Mouse (Mus musculus) heart, adult 2 months (tissue): ENCODE measurements around the gene Gm20388. TPM values are rescaled to one million over a fixed set of nuclear protein-coding genes. Genes with fewer than 3 reads are reported as not detected.

Source experiments
- DNase-seq, 2 experiments: peaks; one replicate each; pipeline ENCODE4 v3.0.0; 2021
- H3K27ac ChIP-seq: fragments of 200-600 bp; 2 replicates; pipeline ENCODE4 v1.8.1; 2022
- H3K27me3 ChIP-seq: fragments of 200-500 bp; 2 replicates; pipeline ENCODE4 v1.6.1; 2012; ENCODE audit warnings: mild to moderate bottlenecking, low read length, inconsistent platforms, mixed read lengths; ENCODE audit not compliant: control insufficient read depth, insufficient read depth
- H3K36me3 ChIP-seq: fragments of 200-500 bp; 2 replicates; pipeline ENCODE4 v1.6.1; 2012; ENCODE audit warnings: low read length, inconsistent platforms; ENCODE audit not compliant: control insufficient read depth, insufficient read depth
- H3K4me1 ChIP-seq: fragments of 200-500 bp; 2 replicates; pipeline ENCODE4 v1.6.1; 2011; ENCODE audit warnings: low read length; ENCODE audit not compliant: control insufficient read depth, insufficient read depth
- H3K4me3 ChIP-seq: fragments of 200-600 bp; 2 replicates; pipeline ENCODE4 v1.8.1; 2022
- H3K79me2 ChIP-seq: fragments of 200-500 bp; replicated peaks from 2 replicates; pipeline ENCODE4 v1.6.1; 2012; ENCODE audit warnings: mild to moderate bottlenecking, inconsistent platforms, low read length, moderate library complexity, mixed read lengths; ENCODE audit not compliant: control insufficient read depth, insufficient read depth
- H3K9ac ChIP-seq: fragments of 200-500 bp; 2 replicates; pipeline ENCODE4 v1.6.1; 2012; ENCODE audit warnings: low read depth, mild to moderate bottlenecking, control low read depth, inconsistent platforms, low read length, mixed read lengths
- CTCF ChIP-seq: fragments of 200-600 bp; IDR thresholded peaks from 2 replicates; pipeline ENCODE4 v1.8.1; 2022; ENCODE audit warnings: antibody characterized with exemption, mild to moderate bottlenecking, moderate library complexity
- EP300 ChIP-seq: fragments of 200-500 bp; IDR thresholded peaks from 2 replicates; pipeline ENCODE4 v1.6.1; 2011; ENCODE audit warnings: low read depth, low read length, control low read depth; ENCODE audit not compliant: insufficient read depth
- POLR2A ChIP-seq: fragments of 200-500 bp; IDR thresholded peaks from 2 replicates; pipeline ENCODE4 v1.6.1; 2011; ENCODE audit warnings: mild to moderate bottlenecking, low read depth, low read length, control low read depth; ENCODE audit not compliant: insufficient read depth
- WGBS: fragments of 180-500 bp; shearing (Covaris S2); methylation state at CpG from one replicate; pipeline ENCODE4 v1.1.7; 2018; 5-methylcytosine and 5-hydroxymethylcytosine counted together
- intact Hi-C: fragments of 180-260 bp; cut with DNase I; formaldehyde crosslinking; loops from one replicate; pipeline ENCODE4 v1.15.1; 2025
- polyA plus RNA-seq: library from polyadenylated mRNA; depleted of rRNA; stranded (reverse); fragments of >200 nt; gene quantifications from 2 replicates; pipeline ENCODE4 v1.2.3, GENCODE M21; 2012
- total RNA-seq, 2 experiments: library from RNA; stranded (reverse); gene quantifications; 2 replicates each; pipeline ENCODE4 v1.2.3; 2021

Gm20388 gene
- total and polyA plus RNA-seq, 3 experiments, result 1.8 to 32.3 TPM; not detected in 1

DNA sequence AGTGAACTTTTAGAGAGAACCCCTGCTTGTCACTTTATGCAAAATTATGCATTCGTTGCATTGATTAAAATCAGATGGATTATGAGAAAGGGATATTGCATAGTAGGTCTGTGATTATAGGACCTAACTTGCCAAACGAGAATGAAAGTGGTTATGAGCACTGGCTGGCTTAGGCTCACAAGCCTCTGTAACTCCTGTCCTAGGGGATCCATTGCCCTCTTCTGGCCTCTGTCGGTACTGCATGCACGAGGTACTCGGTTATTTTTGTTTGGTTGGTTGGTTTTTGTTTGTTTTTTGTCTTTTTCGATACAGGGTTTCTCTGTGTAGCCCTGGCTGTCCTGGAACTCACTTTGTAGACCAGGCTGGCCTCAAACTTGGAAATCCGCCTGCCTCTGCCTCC is 697.2 kb downstream of the Gm20388 start:
- H3K4me1 ChIP-seq, result no peaks in the 10 kb centered on the region

DNA sequence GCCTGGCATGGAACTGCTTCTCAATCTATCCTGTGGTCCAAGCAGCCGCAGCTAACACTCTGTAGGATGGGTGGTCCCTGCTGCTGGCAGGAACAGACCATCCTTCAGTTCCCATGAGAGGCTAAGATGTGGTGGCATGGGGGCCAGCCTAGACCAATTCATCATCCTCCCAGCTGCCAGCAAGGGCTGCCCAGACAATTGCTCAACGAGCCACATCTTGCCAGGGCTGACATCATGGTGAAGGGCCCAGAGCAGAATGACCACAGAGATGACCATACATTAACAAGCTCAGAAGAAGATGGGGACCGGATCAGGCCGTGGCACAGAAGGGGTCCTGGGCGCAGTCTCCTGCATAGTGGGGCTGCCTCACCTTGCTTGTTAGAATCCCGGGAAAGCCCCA is 700.2 kb downstream of the Gm20388 start:
- no peaks in the 10 kb centered on the region for H3K4me1 ChIP-seq
- 90% methylated on average over 6 of the region's 6 CpGs for WGBS
- TF ChIP-seq EP300 (no peak), CTCF (no peak), POLR2A (no peak)
- no peak for DNase-seq
- no peaks in the 10 kb centered on the region for H3K36me3 ChIP-seq
- intact Hi-C loops, result no loop called here
- H3K27ac ChIP-seq, result no peak overlapping the region
- no peaks in the 10 kb centered on the region for H3K79me2 ChIP-seq
- no peaks in the 10 kb centered on the region for H3K27me3 ChIP-seq
- no peak overlapping the region for H3K4me3 ChIP-seq
- H3K9ac ChIP-seq, result no peak overlapping the region

More for the DNA sequence above, 697.2 kb downstream of the Gm20388 start:
- Histone ChIP-seq H3K9ac (no peak overlapping the region), H3K36me3 (no peaks in the 10 kb centered on the region), H3K27ac (no peak overlapping the region), H3K4me3 (no peak overlapping the region), H3K79me2 (no peaks in the 10 kb centered on the region), H3K27me3 (no peaks in the 10 kb centered on the region)
- WGBS, result 8% methylated on average over 7 of the region's 7 CpGs
- intact Hi-C loops, result loop anchor here (1.0 kb wide), 1 partner anchor 429 kb away; no protein-coding TSS in a partner anchor
- no peak; the same call in 1 of the 2 replicates for TF ChIP-seq CTCF
- no peak for TF ChIP-seq POLR2A
- DNase-seq, result peak; percentile 60 to 85

DNA sequence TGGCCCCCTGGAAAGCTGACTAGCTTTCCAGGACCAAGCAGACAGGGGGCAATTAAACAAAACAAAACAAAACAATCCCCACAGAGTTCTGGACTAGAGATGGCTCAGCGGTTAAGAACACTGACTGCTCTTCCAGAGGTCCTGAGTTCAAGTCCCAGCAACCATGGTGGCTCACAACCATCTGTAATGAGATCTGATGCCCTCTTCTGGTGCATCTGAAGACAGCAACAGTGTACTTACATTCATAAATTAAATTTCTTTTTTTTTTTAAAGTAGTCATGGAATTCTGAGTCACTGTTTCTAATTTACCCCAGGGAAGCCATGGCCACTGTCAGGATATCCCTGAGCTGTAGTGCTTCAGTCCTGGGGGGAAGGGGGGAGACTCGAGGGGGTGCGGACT is 703.9 kb downstream of the Gm20388 start:
- no peaks in the 10 kb centered on the region for H3K27me3 ChIP-seq
- H3K9ac ChIP-seq, result no peak overlapping the region
- intact Hi-C loops, result no loop called here
- TF ChIP-seq CTCF, result peak; percentile 6; the same call in 1 of the 2 replicates
- TF ChIP-seq EP300, result no peak
- no peak for TF ChIP-seq POLR2A
- no peaks in the 10 kb centered on the region for H3K4me1 ChIP-seq
- H3K27ac ChIP-seq, result no peak overlapping the region
- H3K4me3 ChIP-seq, result no peak overlapping the region
- WGBS, result 87% methylated on average over 3 of the region's 3 CpGs
- H3K36me3 ChIP-seq, result no peaks in the 10 kb centered on the region
- no peak for DNase-seq
- H3K79me2 ChIP-seq, result no peaks in the 10 kb centered on the region

DNA sequence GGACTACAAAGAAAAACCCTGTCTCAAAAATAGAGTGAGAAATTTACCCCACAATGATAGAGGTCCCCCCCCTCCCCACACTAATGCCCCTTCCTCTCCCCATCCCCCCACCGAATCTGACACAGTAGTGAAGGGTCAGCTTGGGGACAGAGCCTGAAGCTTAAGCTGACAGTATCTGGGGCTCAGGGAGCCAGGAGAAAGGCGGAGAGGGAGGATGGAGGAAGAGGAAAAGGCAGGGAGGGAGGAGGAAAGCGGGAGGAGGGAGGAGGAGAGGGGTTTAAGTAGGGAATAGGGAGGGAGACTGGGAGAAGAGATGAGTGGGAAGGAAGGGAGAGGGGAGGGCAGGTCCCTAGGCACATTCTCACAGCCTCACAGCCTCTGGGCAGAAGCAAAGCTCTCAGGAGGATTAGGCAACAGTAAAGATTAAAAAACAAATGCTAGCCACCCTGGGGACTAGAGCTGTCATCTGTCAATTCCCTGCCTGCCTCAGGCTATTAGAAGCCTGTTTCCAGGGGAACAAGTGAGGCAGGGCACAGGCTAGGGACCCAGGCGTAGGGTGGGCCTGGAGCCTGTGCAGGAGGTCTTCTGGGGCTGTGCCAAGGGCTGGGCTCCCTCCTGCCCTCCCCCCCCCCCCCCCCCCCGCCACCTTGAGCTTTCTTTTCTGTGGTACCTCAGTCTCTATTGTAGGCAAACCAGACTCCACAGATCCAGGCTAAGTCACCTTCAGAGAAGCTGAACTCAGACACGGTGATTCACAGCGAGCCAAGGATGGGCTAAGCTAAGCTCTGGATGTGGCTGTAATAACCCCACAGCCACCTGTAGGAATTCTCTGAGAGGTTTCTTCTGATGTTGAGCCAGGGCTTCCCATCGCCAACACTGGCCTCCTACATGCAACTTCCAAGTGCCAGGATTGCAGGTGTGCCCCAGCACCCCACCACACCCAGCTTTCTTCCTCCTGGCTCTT is 706.3 kb downstream of the Gm20388 start:
- Histone ChIP-seq H3K27me3 (no peaks in the 10 kb centered on the region), H3K79me2 (no peaks in the 10 kb centered on the region), H3K4me3 (no peak overlapping the region), H3K27ac (no peak overlapping the region), H3K4me1 (no peaks in the 10 kb centered on the region), H3K9ac (no peak overlapping the region), H3K36me3 (no peaks in the 10 kb centered on the region)
- intact Hi-C loops, result no loop called here
- WGBS, result 68% methylated on average over 7 of the region's 8 CpGs
- no peak for DNase-seq
- TF ChIP-seq EP300, result no peak
- no peak for TF ChIP-seq POLR2A
- no peak for TF ChIP-seq CTCF

GRCm38 (mm10) chr8:120618110-120618509 is 707.5 kb downstream of the Gm20388 start:
- 2% methylated on average over 6 of the region's 6 CpGs for WGBS
- intact Hi-C loops, result no loop called here
- no peak overlapping the region for H3K9ac ChIP-seq
- H3K27me3 ChIP-seq, result no peaks in the 10 kb centered on the region
- no peak overlapping the region for H3K4me3 ChIP-seq
- H3K79me2 ChIP-seq, result no peaks in the 10 kb centered on the region
- H3K27ac ChIP-seq, result no peak overlapping the region; the same call in 1 of the 2 replicates
- H3K36me3 ChIP-seq, result no peaks in the 10 kb centered on the region
- peak; percentile 57 to 81 for DNase-seq
- TF ChIP-seq CTCF (peak; percentile 96), POLR2A (no peak)
- H3K4me1 ChIP-seq, result no peaks in the 10 kb centered on the region
